Mouse (Mus musculus) duodenum, adult 2 months (tissue): ENCODE measurements around the gene Slc5a2. TPM values are rescaled to one million over a fixed set of nuclear protein-coding genes. Genes with fewer than 3 reads are reported as not detected.

ENCODE experiments used
- polyA plus RNA-seq: library from polyadenylated mRNA; depleted of rRNA; stranded (reverse); fragments of >200 nt; gene quantifications from 2 replicates; pipeline ENCODE4 v1.2.3, GENCODE M21; 2012; ENCODE audit warnings: low replicate concordance; rRNA removed

The Slc5a2 gene
- polyA plus RNA-seq, result 0.20 and 0.23 TPM in 2 replicates

GRCm38 (mm10) chr7:128265411-128265810, at the start of gene Slc5a2:
Gene Slc5a2, plus strand, starts transcription at chr7:128265657.

GRCm38 (mm10) chr7:128236856-128237592, 28.4 kb upstream of the Slc5a2 start, which contains the start of gene Armc5:
Gene Armc5, plus strand, starts transcription at chr7:128237342.

GRCm38 (mm10) chr7:128237927-128238778, 27.3 kb upstream of the Slc5a2 start, which contains the start of gene 9130023H24Rik:
Gene 9130023H24Rik, minus strand, starts transcription at chr7:128238031.

DNA sequence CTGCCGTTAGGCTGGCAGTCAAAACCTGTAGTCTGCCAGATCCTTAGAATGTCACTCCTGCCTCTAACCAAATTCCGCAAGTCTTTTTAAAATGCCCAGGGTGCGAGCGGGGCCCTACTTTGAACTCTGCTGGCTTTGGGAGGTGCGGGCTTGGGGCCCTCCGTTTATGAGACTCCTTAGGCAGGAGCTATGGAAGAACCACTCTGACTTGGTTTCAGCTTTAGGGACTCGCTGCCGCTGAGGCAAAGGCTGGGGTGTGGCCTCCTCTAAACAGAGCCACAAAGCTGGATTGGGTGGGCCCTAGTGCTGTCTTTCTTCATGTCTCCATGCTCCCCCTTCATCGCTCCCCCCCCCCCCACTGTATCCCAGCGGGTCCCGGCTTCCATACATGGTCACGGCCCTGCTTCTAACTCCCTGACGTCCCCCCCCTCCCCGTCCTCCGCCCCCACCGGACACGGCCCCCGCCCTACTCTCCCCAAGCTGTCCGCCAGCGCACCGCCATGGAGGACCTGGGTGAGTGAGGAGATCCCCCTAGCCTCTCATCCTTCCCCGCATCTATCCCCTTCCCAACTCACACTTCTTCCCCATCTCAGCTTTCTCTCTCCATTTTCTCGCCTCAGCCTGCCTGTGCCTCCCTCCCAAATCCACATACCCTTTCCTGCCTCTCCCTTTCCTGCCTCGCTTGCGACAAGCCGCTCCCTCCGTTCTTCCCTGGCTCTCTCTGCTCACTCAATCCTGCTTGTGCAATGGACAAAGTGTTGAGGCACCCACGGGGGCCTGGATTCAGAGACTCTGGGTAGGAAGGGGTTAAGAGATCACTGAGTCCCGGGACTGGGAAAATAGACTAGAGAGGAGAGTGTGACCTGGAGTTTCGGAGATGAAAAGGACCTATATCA, 18.7 kb upstream of the Slc5a2 start, which contains the start of gene Tgfb1i1:
Gene Tgfb1i1, plus strand, starts transcription at position 317 of the 896 bp plus-strand sequence.

GRCm38 (mm10) chr7:128297617-128298480, 32.4 kb downstream of the Slc5a2 start, which contains the start of gene BC017158:
Gene BC017158, minus strand, starts transcription at chr7:128298170.

Other genes starting within 250 kb of the Slc5a2 start
- 2.8 TPM in 2 replicates for gene Itgam, start 203.0 kb upstream of the Slc5a2 start, polyA plus RNA-seq
- 0.04 TPM in 1 of 2 replicates, not detected in the other for gene Gm49368, start 203.0 kb upstream of the Slc5a2 start, polyA plus RNA-seq
- gene Itgax, start 136.1 kb upstream of the Slc5a2 start, polyA plus RNA-seq, result 2.2 and 5.2 TPM in 2 replicates
- 0.95 and 1.9 TPM in 2 replicates for gene Itgad, start 111.3 kb upstream of the Slc5a2 start, polyA plus RNA-seq
- gene Cox6a2, start 59.3 kb upstream of the Slc5a2 start, polyA plus RNA-seq, result 1.7 and 4.1 TPM in 2 replicates
- 35.2 and 59.5 TPM in 2 replicates for gene Armc5, start 28.3 kb upstream of the Slc5a2 start, polyA plus RNA-seq
- gene 9130023H24Rik, start 27.6 kb upstream of the Slc5a2 start, polyA plus RNA-seq, result 0.63 and 0.82 TPM in 2 replicates
- 49.0 and 70.7 TPM in 2 replicates for gene Tgfb1i1, start 18.8 kb upstream of the Slc5a2 start, polyA plus RNA-seq
- gene BC017158, start 32.5 kb downstream of the Slc5a2 start, polyA plus RNA-seq, result 69.4 and 92.1 TPM in 2 replicates
- gene Rgs10, start 153.1 kb downstream of the Slc5a2 start, polyA plus RNA-seq, result 6.9 and 9.4 TPM in 2 replicates
- 9.5 and 12.0 TPM in 2 replicates for gene Tial1, start 196.1 kb downstream of the Slc5a2 start, polyA plus RNA-seq